Mouse (Mus musculus) CH12.LX (cell line): ENCODE measurements around the gene Pdhx. TPM values are rescaled to one million over a fixed set of nuclear protein-coding genes. Genes with fewer than 3 reads are reported as not detected.

Experiments used
- DNase-seq: peaks from one replicate; pipeline ENCODE4 v3.0.0-alpha.2; 2013; ENCODE audit errors: extremely low read depth
- H3K27ac ChIP-seq: 2 replicates; pipeline ENCODE4 v1.5.1; 2012; ENCODE audit warnings: low read depth, mild to moderate bottlenecking, control low read depth, moderate library complexity; ENCODE audit not compliant: insufficient read depth
- H3K27me3 ChIP-seq: replicated peaks from 2 replicates; pipeline ENCODE3; 2012; ENCODE audit warnings: inconsistent platforms
- H3K36me3 ChIP-seq, 2 experiments: replicated peaks in 1 of 2; 2 replicates each; pipeline versions ENCODE3 to v1.6.1; 2012; ENCODE audit warnings: inconsistent platforms in 1 of 2, low read length in 1 of 2, mild to moderate bottlenecking in 1 of 2, mixed read lengths in 1 of 2, moderate library complexity in 1 of 2; ENCODE audit not compliant: control insufficient read depth in 1 of 2, insufficient read depth in 1 of 2
- H3K4me1 ChIP-seq, 2 experiments: 2 replicates each; pipeline ENCODE4 v1.6.1; 2012; ENCODE audit warnings: inconsistent platforms in 1 of 2, moderate library complexity in 1 of 2; ENCODE audit not compliant: insufficient read depth in 2 of 2, control insufficient read depth in 1 of 2
- H3K4me2 ChIP-seq: 2 replicates; pipeline ENCODE4 v1.6.1; 2012; ENCODE audit warnings: low read depth, mild to moderate bottlenecking, control low read depth; ENCODE audit not compliant: poor library complexity, insufficient read depth, severe bottlenecking
- H3K4me3 ChIP-seq, 3 experiments: fragments of 150-350 bp in 1 of 3; sonication (generic) in 1 of 3; replicated peaks in 1 of 3; 2 replicates each; pipeline versions ENCODE3 to v1.5.1; 2011 to 2012; ENCODE audit warnings: low read depth in 2 of 3, low read length in 2 of 3, mild to moderate bottlenecking in 2 of 3, moderate library complexity in 2 of 3, control low read depth in 1 of 3, improper control_type of control experiment in 1 of 3, inconsistent platforms in 1 of 3, mixed read lengths in 1 of 3; ENCODE audit not compliant: poor library complexity in 1 of 3
- H3K79me2 ChIP-seq: replicated peaks from 2 replicates; pipeline ENCODE4 v1.6.1; 2012; ENCODE audit warnings: mild to moderate bottlenecking, moderate library complexity; ENCODE audit not compliant: control insufficient read depth, poor library complexity, insufficient read depth, severe bottlenecking; ENCODE audit errors: extremely low read depth
- H3K9ac ChIP-seq: 2 replicates; pipeline ENCODE4 v1.6.1; 2012; ENCODE audit warnings: low read depth, mild to moderate bottlenecking, control low read depth, moderate library complexity; ENCODE audit not compliant: insufficient read depth
- H3K9me3 ChIP-seq: replicated peaks from 2 replicates; pipeline ENCODE3; 2012; ENCODE audit warnings: low read length, inconsistent platforms, mixed read lengths
- BHLHE40 ChIP-seq: IDR thresholded peaks from 2 replicates; pipeline ENCODE4 v1.6.1; 2011; ENCODE audit warnings: mild to moderate bottlenecking, low read depth, low read length, improper control_type of control experiment
- CHD1 ChIP-seq: IDR thresholded peaks from 2 replicates; pipeline ENCODE4 v1.6.1; 2012; ENCODE audit warnings: low read depth, low read length, improper control_type of control experiment, inconsistent platforms
- CHD2 ChIP-seq: IDR thresholded peaks from 2 replicates; pipeline ENCODE4 v1.6.1; 2011; ENCODE audit warnings: low read length, improper control_type of control experiment
- CTCF ChIP-seq, 2 experiments: IDR thresholded peaks in 1 of 2; conservative IDR thresholded peaks in 1 of 2; 2 replicates each; pipeline ENCODE4 v1.5.1; 2011 to 2012; ENCODE audit warnings: low read depth in 2 of 2, low read length in 2 of 2, improper control_type of control experiment in 1 of 2, inconsistent platforms in 1 of 2, mild to moderate bottlenecking in 1 of 2, moderate library complexity in 1 of 2
- E2F4 ChIP-seq: IDR thresholded peaks from 2 replicates; pipeline ENCODE4 v1.6.1; 2011; ENCODE audit warnings: low read depth, low read length, improper control_type of control experiment; ENCODE audit not compliant: insufficient replicate concordance
- ELF1 ChIP-seq: IDR thresholded peaks from 2 replicates; pipeline ENCODE4 v1.6.1; 2014; ENCODE audit warnings: low read depth, mild to moderate bottlenecking, inconsistent platforms, low read length, improper control_type of control experiment
- EP300 ChIP-seq: IDR thresholded peaks from 2 replicates; pipeline ENCODE4 v1.6.1; 2011; ENCODE audit warnings: low read length, improper control_type of control experiment
- ETS1 ChIP-seq: conservative IDR thresholded peaks from 2 replicates; pipeline ENCODE4 v1.6.1; 2012; ENCODE audit warnings: low read depth, mild to moderate bottlenecking, inconsistent platforms, low read length, improper control_type of control experiment, moderate library complexity
- GABPA ChIP-seq: IDR thresholded peaks from 2 replicates; pipeline ENCODE4 v1.6.1; 2012; ENCODE audit warnings: low read depth, low read length, improper control_type of control experiment, inconsistent platforms; ENCODE audit not compliant: insufficient replicate concordance
- HCFC1 ChIP-seq: IDR thresholded peaks from 2 replicates; pipeline ENCODE4 v1.6.1; 2012; ENCODE audit warnings: low read depth, mild to moderate bottlenecking, inconsistent platforms, low read length, improper control_type of control experiment
- IRF4 ChIP-seq: IDR thresholded peaks from 2 replicates; pipeline ENCODE4 v1.6.1; 2014; ENCODE audit warnings: low read depth, mild to moderate bottlenecking, inconsistent platforms, low read length, improper control_type of control experiment
- JUN ChIP-seq: IDR thresholded peaks from 2 replicates; pipeline ENCODE4 v1.6.1; 2011; ENCODE audit warnings: low read depth, mild to moderate bottlenecking, low read length, improper control_type of control experiment, moderate library complexity; ENCODE audit not compliant: insufficient read depth
- JUND ChIP-seq: conservative IDR thresholded peaks from 2 replicates; pipeline ENCODE4 v1.6.1; 2011; ENCODE audit warnings: low read depth, low read length, improper control_type of control experiment
- KAT2A ChIP-seq: IDR thresholded peaks from 2 replicates; pipeline ENCODE4 v1.6.1; 2012; ENCODE audit warnings: low read length, improper control_type of control experiment, inconsistent platforms; ENCODE audit not compliant: insufficient replicate concordance
- MAFK ChIP-seq: IDR thresholded peaks from 2 replicates; pipeline ENCODE4 v1.6.1; 2011; ENCODE audit warnings: low read length, improper control_type of control experiment; ENCODE audit not compliant: insufficient replicate concordance
- MAX ChIP-seq: IDR thresholded peaks from 2 replicates; pipeline ENCODE4 v1.6.1; 2011; ENCODE audit warnings: low read length, improper control_type of control experiment
- MAZ ChIP-seq: IDR thresholded peaks from 2 replicates; pipeline ENCODE4 v1.6.1; 2012; ENCODE audit warnings: low read depth, mild to moderate bottlenecking, inconsistent platforms, low read length, improper control_type of control experiment, moderate library complexity
- MEF2A ChIP-seq: IDR thresholded peaks from 2 replicates; pipeline ENCODE4 v1.6.1; 2014; ENCODE audit warnings: low read depth, mild to moderate bottlenecking, inconsistent platforms, low read length, improper control_type of control experiment, borderline replicate concordance
- MXI1 ChIP-seq: IDR thresholded peaks from 2 replicates; pipeline ENCODE4 v1.6.1; 2011; ENCODE audit warnings: mild to moderate bottlenecking, low read depth, low read length, improper control_type of control experiment
- MYC ChIP-seq: IDR thresholded peaks from 2 replicates; pipeline ENCODE4 v1.6.1; 2011; ENCODE audit warnings: low read depth, mild to moderate bottlenecking, improper control_type of control experiment, low read length
- NELFE ChIP-seq: IDR thresholded peaks from 2 replicates; pipeline ENCODE4 v1.6.1; 2011; ENCODE audit warnings: low read depth, low read length, improper control_type of control experiment
- NRF1 ChIP-seq: IDR thresholded peaks from 2 replicates; pipeline ENCODE4 v1.6.1; 2014; ENCODE audit warnings: low read depth, mild to moderate bottlenecking, inconsistent platforms, low read length, improper control_type of control experiment, moderate library complexity
- PAX5 ChIP-seq: IDR thresholded peaks from 2 replicates; pipeline ENCODE4 v1.6.1; 2012; ENCODE audit warnings: low read length, inconsistent platforms, mixed read lengths
- POLR2A ChIP-seq: IDR thresholded peaks from 2 replicates; pipeline ENCODE4 v1.6.1; 2011; ENCODE audit warnings: low read depth, mild to moderate bottlenecking, improper control_type of control experiment, low read length
- POLR2AphosphoS2 ChIP-seq: IDR thresholded peaks from 2 replicates; pipeline ENCODE4 v1.6.1; 2011; ENCODE audit warnings: low read depth, low read length, improper control_type of control experiment
- RAD21 ChIP-seq: IDR thresholded peaks from 2 replicates; pipeline ENCODE4 v1.6.1; 2011; ENCODE audit warnings: low read depth, mild to moderate bottlenecking, low read length, improper control_type of control experiment, moderate library complexity
- RCOR1 ChIP-seq: conservative IDR thresholded peaks from 2 replicates; pipeline ENCODE4 v1.6.1; 2012; ENCODE audit warnings: low read depth, mild to moderate bottlenecking, inconsistent platforms, low read length, improper control_type of control experiment
- SIN3A ChIP-seq: IDR thresholded peaks from 2 replicates; pipeline ENCODE4 v1.6.1; 2012; ENCODE audit warnings: low read length, improper control_type of control experiment, inconsistent platforms
- SMC3 ChIP-seq: IDR thresholded peaks from 2 replicates; pipeline ENCODE4 v1.6.1; 2011; ENCODE audit warnings: low read depth, low read length, improper control_type of control experiment
- TBP ChIP-seq: conservative IDR thresholded peaks from 2 replicates; pipeline ENCODE4 v1.6.1; 2011; ENCODE audit warnings: low read depth, low read length, improper control_type of control experiment
- TCF12 ChIP-seq: IDR thresholded peaks from 2 replicates; pipeline ENCODE4 v1.6.1; 2014; ENCODE audit warnings: low read depth, mild to moderate bottlenecking, inconsistent platforms, low read length, improper control_type of control experiment
- UBTF ChIP-seq: IDR thresholded peaks from 2 replicates; pipeline ENCODE4 v1.6.1; 2012; ENCODE audit warnings: low read depth, mild to moderate bottlenecking, inconsistent platforms, low read length, improper control_type of control experiment, moderate library complexity
- USF1 ChIP-seq: IDR thresholded peaks from 2 replicates; pipeline ENCODE4 v1.6.1; 2014; ENCODE audit warnings: low read depth, mild to moderate bottlenecking, inconsistent platforms, low read length, improper control_type of control experiment
- USF2 ChIP-seq: conservative IDR thresholded peaks from 2 replicates; pipeline ENCODE4 v1.6.1; 2011; ENCODE audit warnings: low read depth, low read length, improper control_type of control experiment
- ZC3H11A ChIP-seq: IDR thresholded peaks from 2 replicates; pipeline ENCODE4 v1.6.1; 2012; ENCODE audit warnings: low read depth, mild to moderate bottlenecking, inconsistent platforms, low read length, improper control_type of control experiment
- ZKSCAN1 ChIP-seq: IDR thresholded peaks from 2 replicates; pipeline ENCODE4 v1.6.1; 2012; ENCODE audit warnings: low read depth, inconsistent platforms, low read length, improper control_type of control experiment, borderline replicate concordance
- ZMIZ1 ChIP-seq: IDR thresholded peaks from 2 replicates; pipeline ENCODE4 v1.6.1; 2012; ENCODE audit warnings: low read depth, mild to moderate bottlenecking, inconsistent platforms, low read length, improper control_type of control experiment
- ZNF384 ChIP-seq: IDR thresholded peaks from 2 replicates; pipeline ENCODE4 v1.6.1; 2012; ENCODE audit warnings: low read depth, low read length, improper control_type of control experiment, inconsistent platforms
- dilution Hi-C: fragments of 300-500 bp; cut with MboI; formaldehyde crosslinking; loops from 2 replicates; pipeline ENCODE4 v1.14.3; 2020; ENCODE audit warnings: low sequenced_read_pairs; ENCODE audit not compliant: extremely low pct_unique_long_range_greater_than_20kb, extremely low pct_ligation_motif_present
- in situ Hi-C: fragments of 300-500 bp; cut with MboI; formaldehyde crosslinking; loops from 3 replicates; pipeline ENCODE4 v1.14.3; 2019; ENCODE audit warnings: low sequenced_read_pairs, low pct_ligation_motif_present, low pct_unique_long_range_greater_than_20kb, mixed read lengths
- polyA plus RNA-seq: library from polyadenylated mRNA; unstranded; fragments of >175 nt; gene quantifications from 2 replicates; pipeline ENCODE4 v1.2.1, GENCODE M21; 2012; ENCODE audit warnings: low read depth; ENCODE audit not compliant: insufficient read length
- total RNA-seq, 2 experiments: library from RNA; depleted of rRNA; stranded (reverse); fragments of 300-350 nt in 1 of 2; fragments of >200 nt in 1 of 2; gene quantifications; 2 replicates each; pipeline ENCODE4 v1.2.3; 2012 to 2014

The Pdhx gene
- total RNA-seq (2012; rRNA removed) (66.9 and 78.9 TPM in 2 replicates), total RNA-seq (2014; rRNA removed) (131 and 140 TPM in 2 replicates), polyA plus RNA-seq (97.4 and 104 TPM in 2 replicates)

DNA sequence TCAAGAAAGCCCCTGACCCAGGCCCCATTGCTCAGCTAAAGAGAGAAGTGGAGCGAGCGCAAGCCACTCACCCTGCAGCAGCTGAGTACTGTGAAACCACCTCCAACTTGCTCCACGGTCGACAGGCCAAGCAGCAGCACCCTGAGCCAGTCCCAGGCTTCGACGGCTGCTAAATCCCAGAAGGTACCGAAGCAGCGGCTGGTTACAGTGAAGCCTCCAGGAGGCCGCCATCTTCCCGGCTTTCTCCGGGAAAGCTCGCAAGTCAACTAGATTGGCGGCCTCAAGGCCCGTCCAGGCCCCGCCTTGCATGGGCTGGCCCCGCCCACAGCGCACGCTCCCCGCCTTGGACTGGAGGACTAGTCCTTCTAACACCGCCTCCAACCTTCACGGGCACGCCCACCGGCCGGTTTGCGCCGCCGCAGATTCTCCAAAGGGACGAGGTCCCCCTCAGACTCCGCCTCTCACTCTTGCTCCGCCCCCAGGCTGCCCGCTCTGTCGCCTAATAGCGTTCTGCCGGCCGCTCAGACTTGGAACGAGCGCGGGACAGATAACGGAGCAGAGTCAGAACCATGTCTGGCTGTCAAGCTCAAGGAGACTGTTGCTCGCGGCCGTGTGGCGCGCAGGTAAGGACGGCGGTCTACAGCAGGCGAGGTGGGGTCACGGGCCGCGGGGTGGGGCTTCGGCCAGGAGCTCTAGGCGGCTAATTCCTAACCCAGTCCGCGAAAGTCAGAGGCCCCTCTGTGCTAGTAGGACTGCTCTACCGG lies at the start of gene Pdhx, which contains the start of gene Apip:
Gene Pdhx, minus strand, starts transcription at position 295 of the 764 bp plus-strand sequence.
Gene Apip, plus strand, starts transcription at position 457 of the 764 bp plus-strand sequence.
- H3K9me3 ChIP-seq, result peaks cover 4% of the 10 kb centered on the region
- H3K9ac ChIP-seq, result peak within 1 kb of the TSS; percentile 85
- peak within 1 kb of the TSS; percentile 77 for H3K27ac ChIP-seq
- peak; percentile 99 for DNase-seq
- no peak; the same call in 1 of the 2 replicates for TF ChIP-seq MXI1
- TF ChIP-seq MAX, result peak; percentile 63; the same call in 1 of the 2 replicates
- TF ChIP-seq MYC, result 0 out of 2 replicates have a peak, but pooled peaks have one; percentile 8
- no peak for TF ChIP-seq ZNF384
- TF ChIP-seq RCOR1, result no peak
- no peak for TF ChIP-seq JUN
- no peak for TF ChIP-seq ZKSCAN1
- peak; percentile 89 for TF ChIP-seq NELFE
- no peak; the same call in 1 of the 2 replicates for TF ChIP-seq IRF4
- TF ChIP-seq CTCF (conservative IDR thresholded peaks at IDR 0.05 in 1 of 2, IDR thresholded peaks at IDR 0.05 in 1 of 2; ENCODE audit: low read depth in 2 of 2, low read length in 2 of 2), result no peak
- no peak for TF ChIP-seq KAT2A
- TF ChIP-seq MEF2A, result no peak
- no peak for TF ChIP-seq USF1
- TF ChIP-seq GABPA, result no peak
- TF ChIP-seq ZC3H11A, result no peak
- TF ChIP-seq MAFK, result no peak
- peak; percentile 69; the same call in 1 of the 2 replicates for TF ChIP-seq SIN3A
- TF ChIP-seq CHD1, result no peak
- TF ChIP-seq ELF1, result no peak
- TF ChIP-seq BHLHE40, result no peak
- TF ChIP-seq UBTF, result peak; percentile 57
- no peak for TF ChIP-seq EP300
- TF ChIP-seq TBP, result no peak
- no peak for TF ChIP-seq ETS1
- peak; percentile 47; the same call in 1 of the 2 replicates for TF ChIP-seq TCF12
- peak; percentile 70 for TF ChIP-seq HCFC1
- TF ChIP-seq E2F4, result no peak
- peak; percentile 82 for TF ChIP-seq NRF1
- TF ChIP-seq MAZ, result no peak
- TF ChIP-seq POLR2A, result peak; percentile 91
- TF ChIP-seq POLR2AphosphoS2, result no peak
- peak; percentile 30; the same call in 1 of the 2 replicates for TF ChIP-seq CHD2
- TF ChIP-seq RAD21, result no peak
- TF ChIP-seq PAX5, result no peak
- no peak for TF ChIP-seq USF2
- no peak for TF ChIP-seq JUND
- no peak for TF ChIP-seq SMC3
- TF ChIP-seq ZMIZ1, result peak; percentile 60; the same call in 1 of the 2 replicates
- no peaks in the 10 kb centered on the region for H3K27me3 ChIP-seq
- in situ Hi-C loops, result no loop called here
- H3K4me1 ChIP-seq, result peaks cover 7 to 56% of the 10 kb centered on the region in 2 experiments; a peak in 3 of 4 replicates
- peak within 1 kb of the TSS; percentile 90 to 92 (median 90) for H3K4me3 ChIP-seq
- dilution Hi-C loops, result no loop called here
- peaks cover 13 to 34% of the 10 kb centered on the region in 2 experiments for H3K36me3 ChIP-seq
- H3K79me2 ChIP-seq, result peaks cover 80% of the 10 kb centered on the region
- peak within 1 kb of the TSS; percentile 87 for H3K4me2 ChIP-seq
